Mouse (Mus musculus): ENCODE data around the gene Tdp1. TPM values are rescaled to one million over a fixed set of nuclear protein-coding genes. Genes with fewer than 3 reads are reported as not detected.

The Tdp1 gene
- polyA plus RNA-seq, 1 experiment from 2014 or later: 49.0 TPM

- WGBS: 85% methylated on average over 1 of the region's 1 CpGs
- H3K9ac ChIP-seq: no peak overlapping the region
- no peaks in the 10 kb centered on the region for H3K4me1 ChIP-seq (replicated peaks; ENCODE audit: control insufficient read depth, insufficient read depth, low read length)
- no peak overlapping the region for H3K4me3 ChIP-seq (replicated peaks; ENCODE audit: low read length)
- DNase-seq (ENCODE audit: low spot score) (no peak), ATAC-seq (ENCODE audit: low FRiP score) (no peak)
- no peaks in the 10 kb centered on the region for H3K36me3 ChIP-seq (replicated peaks; ENCODE audit: control insufficient read depth, insufficient read depth)
- H3K9me3 ChIP-seq (ENCODE audit: control insufficient read depth, low read length): no peaks in the 10 kb centered on the region
- H3K27ac ChIP-seq: no peak overlapping the region
- H3K27me3 ChIP-seq (ENCODE audit: control insufficient read depth, insufficient read depth, low read length): peaks cover 11% of the 10 kb centered on the region
- no peak overlapping the region for H3K4me2 ChIP-seq (replicated peaks)
Measured at GRCm38 (mm10) chr12:99973659-99974058, 89.3 kb downstream of the Tdp1 start.

DNA sequence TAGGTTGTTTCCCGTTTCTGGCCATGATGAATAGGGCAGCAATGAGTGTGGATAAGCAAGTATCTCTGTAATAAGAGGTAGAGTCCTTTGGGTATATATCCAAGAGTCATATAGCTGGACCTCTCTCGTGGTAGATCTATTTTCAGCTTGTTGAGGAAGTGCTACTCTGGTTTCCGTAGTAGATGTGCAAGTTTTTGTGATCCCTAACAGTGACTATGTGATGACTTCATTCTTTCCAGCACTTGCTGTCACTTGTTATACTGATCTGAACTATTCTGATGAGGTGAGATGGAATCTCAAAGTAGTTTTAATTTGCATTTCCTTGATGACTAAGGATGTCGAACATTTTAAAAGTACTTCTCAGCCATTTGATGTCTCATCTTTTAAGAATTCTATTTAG lies 95.2 kb downstream of the Tdp1 start:
- H3K27ac ChIP-seq: no peak overlapping the region

GRCm38 (mm10) chr12:99986797-99987196 lies 102.5 kb downstream of the Tdp1 start:
- no peaks in the 10 kb centered on the region for H3K27me3 ChIP-seq (ENCODE audit: control insufficient read depth, insufficient read depth, low read length)
- H3K9ac ChIP-seq: no peak overlapping the region
- H3K4me1 ChIP-seq (replicated peaks; ENCODE audit: control insufficient read depth, insufficient read depth, low read length): no peaks in the 10 kb centered on the region
- ATAC-seq (ENCODE audit: low FRiP score) (no peak), DNase-seq (ENCODE audit: low spot score) (no peak)
- 95% methylated on average over 5 of the region's 5 CpGs for WGBS
- no peak overlapping the region for H3K27ac ChIP-seq
- H3K36me3 ChIP-seq (replicated peaks; ENCODE audit: control insufficient read depth, insufficient read depth): no peaks in the 10 kb centered on the region
- H3K4me3 ChIP-seq (replicated peaks; ENCODE audit: low read length): no peak overlapping the region
- no peaks in the 10 kb centered on the region for H3K9me3 ChIP-seq (ENCODE audit: control insufficient read depth, low read length)
- no peak overlapping the region for H3K4me2 ChIP-seq (replicated peaks)

More for the DNA sequence above, 95.2 kb downstream of the Tdp1 start:
- Histone ChIP-seq H3K4me2 (replicated peaks) (no peak overlapping the region), H3K9ac (no peak overlapping the region), H3K4me1 (replicated peaks; ENCODE audit: control insufficient read depth, insufficient read depth, low read length) (no peaks in the 10 kb centered on the region), H3K27me3 (ENCODE audit: control insufficient read depth, insufficient read depth, low read length) (no peaks in the 10 kb centered on the region), H3K36me3 (replicated peaks; ENCODE audit: control insufficient read depth, insufficient read depth) (no peaks in the 10 kb centered on the region), H3K4me3 (replicated peaks; ENCODE audit: low read length) (no peak overlapping the region), H3K9me3 (ENCODE audit: control insufficient read depth, low read length) (no peaks in the 10 kb centered on the region)
- ATAC-seq (ENCODE audit: low FRiP score): no peak
- no peak for DNase-seq (ENCODE audit: low spot score)
- 90% methylated on average over 4 of the region's 4 CpGs for WGBS

- no peaks in the 10 kb centered on the region for H3K4me1 ChIP-seq (replicated peaks; ENCODE audit: control insufficient read depth, insufficient read depth, low read length)
- H3K4me3 ChIP-seq (replicated peaks; ENCODE audit: low read length): no peak overlapping the region
- ATAC-seq (ENCODE audit: low FRiP score) (no peak), DNase-seq (ENCODE audit: low spot score) (no peak)
- no peak overlapping the region for H3K27ac ChIP-seq
- no peaks in the 10 kb centered on the region for H3K36me3 ChIP-seq (replicated peaks; ENCODE audit: control insufficient read depth, insufficient read depth)
- no peak overlapping the region for H3K4me2 ChIP-seq (replicated peaks)
- no peaks in the 10 kb centered on the region for H3K9me3 ChIP-seq (ENCODE audit: control insufficient read depth, low read length)
- 90% methylated on average over 2 of the region's 2 CpGs for WGBS
- no peak overlapping the region for H3K9ac ChIP-seq
- H3K27me3 ChIP-seq (ENCODE audit: control insufficient read depth, insufficient read depth, low read length): no peaks in the 10 kb centered on the region
Measured at GRCm38 (mm10) chr12:99988144-99988543, 103.8 kb downstream of the Tdp1 start.

GRCm38 (mm10) chr12:99992362-99992862 lies 108.1 kb downstream of the Tdp1 start:
- Histone ChIP-seq H3K4me2 (replicated peaks) (no peak overlapping the region), H3K9ac (no peak overlapping the region), H3K27me3 (ENCODE audit: control insufficient read depth, insufficient read depth, low read length) (no peaks in the 10 kb centered on the region), H3K27ac (no peak overlapping the region), H3K36me3 (replicated peaks; ENCODE audit: control insufficient read depth, insufficient read depth) (no peaks in the 10 kb centered on the region), H3K4me1 (replicated peaks; ENCODE audit: control insufficient read depth, insufficient read depth, low read length) (no peaks in the 10 kb centered on the region), H3K9me3 (ENCODE audit: control insufficient read depth, low read length) (no peaks in the 10 kb centered on the region), H3K4me3 (replicated peaks; ENCODE audit: low read length) (no peak overlapping the region)
- ATAC-seq (ENCODE audit: low FRiP score): no peak
- no peak for DNase-seq (ENCODE audit: low spot score)
- WGBS: 92% methylated on average over 11 of the region's 11 CpGs

GRCm38 (mm10) chr12:99993146-99993890 lies 109.0 kb downstream of the Tdp1 start:
- Histone ChIP-seq H3K9ac (no peak overlapping the region), H3K9me3 (ENCODE audit: control insufficient read depth, low read length) (no peaks in the 10 kb centered on the region), H3K4me3 (replicated peaks; ENCODE audit: low read length) (no peak overlapping the region), H3K27ac (no peak overlapping the region), H3K27me3 (ENCODE audit: control insufficient read depth, insufficient read depth, low read length) (no peaks in the 10 kb centered on the region), H3K4me1 (replicated peaks; ENCODE audit: control insufficient read depth, insufficient read depth, low read length) (no peaks in the 10 kb centered on the region), H3K36me3 (replicated peaks; ENCODE audit: control insufficient read depth, insufficient read depth) (no peaks in the 10 kb centered on the region), H3K4me2 (replicated peaks) (no peak overlapping the region)
- 77% methylated on average over 10 of the region's 10 CpGs for WGBS
- no peak for ATAC-seq (ENCODE audit: low FRiP score)
- no peak for DNase-seq (ENCODE audit: low spot score)

- DNase-seq (ENCODE audit: low spot score) (no peak), ATAC-seq (ENCODE audit: low FRiP score) (no peak)
- H3K9me3 ChIP-seq (ENCODE audit: control insufficient read depth, low read length): no peaks in the 10 kb centered on the region
- H3K4me1 ChIP-seq (replicated peaks; ENCODE audit: control insufficient read depth, insufficient read depth, low read length): no peaks in the 10 kb centered on the region
- H3K9ac ChIP-seq: no peak overlapping the region
- H3K4me3 ChIP-seq (replicated peaks; ENCODE audit: low read length): no peak overlapping the region
- no peaks in the 10 kb centered on the region for H3K27me3 ChIP-seq (ENCODE audit: control insufficient read depth, insufficient read depth, low read length)
- 96% methylated on average over 5 of the region's 5 CpGs for WGBS
- no peak overlapping the region for H3K27ac ChIP-seq
- H3K4me2 ChIP-seq (replicated peaks): no peak overlapping the region
- H3K36me3 ChIP-seq (replicated peaks; ENCODE audit: control insufficient read depth, insufficient read depth): no peaks in the 10 kb centered on the region
Measured at GRCm38 (mm10) chr12:99995951-99996350, 111.6 kb downstream of the Tdp1 start.

- 82% methylated on average over 5 of the region's 5 CpGs for WGBS
- no peaks in the 10 kb centered on the region for H3K4me1 ChIP-seq (replicated peaks; ENCODE audit: control insufficient read depth, insufficient read depth, low read length)
- no peak for ATAC-seq (ENCODE audit: low FRiP score)
- H3K9me3 ChIP-seq (ENCODE audit: control insufficient read depth, low read length): no peaks in the 10 kb centered on the region
- no peak overlapping the region for H3K27ac ChIP-seq
- H3K9ac ChIP-seq: no peak overlapping the region
- no peak overlapping the region for H3K4me2 ChIP-seq (replicated peaks)
- no peak overlapping the region for H3K4me3 ChIP-seq (replicated peaks; ENCODE audit: low read length)
- H3K36me3 ChIP-seq (replicated peaks; ENCODE audit: control insufficient read depth, insufficient read depth): no peaks in the 10 kb centered on the region
- no peak for DNase-seq (ENCODE audit: low spot score)
- no peaks in the 10 kb centered on the region for H3K27me3 ChIP-seq (ENCODE audit: control insufficient read depth, insufficient read depth, low read length)
Measured at GRCm38 (mm10) chr12:99999726-100000125, 115.4 kb downstream of the Tdp1 start.

DNA sequence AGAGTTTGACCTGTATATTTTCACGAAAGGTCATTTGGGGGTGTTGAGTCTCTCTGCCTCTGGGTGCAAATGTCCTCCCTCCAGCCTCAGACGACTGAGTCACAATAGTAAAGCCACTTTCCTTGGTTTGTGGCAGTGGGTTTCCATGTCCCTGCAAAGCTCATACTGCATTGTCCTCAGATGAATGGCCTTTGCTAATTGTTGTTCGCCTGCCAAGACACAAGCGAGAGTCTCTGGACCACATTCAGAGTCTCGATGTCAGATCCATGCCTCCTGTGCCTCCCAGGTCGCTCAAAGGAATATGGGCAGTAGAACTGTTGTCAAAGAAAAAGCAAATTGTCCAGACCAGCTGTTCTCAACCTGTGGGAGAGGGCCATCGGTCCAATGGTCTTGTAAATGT lies 116.1 kb downstream of the Tdp1 start:
- H3K36me3 ChIP-seq (replicated peaks; ENCODE audit: control insufficient read depth, insufficient read depth): no peaks in the 10 kb centered on the region
- no peak overlapping the region for H3K9ac ChIP-seq
- H3K4me3 ChIP-seq (replicated peaks; ENCODE audit: low read length): no peak overlapping the region
- ATAC-seq (ENCODE audit: low FRiP score) (no peak), DNase-seq (ENCODE audit: low spot score) (no peak)
- H3K27me3 ChIP-seq (ENCODE audit: control insufficient read depth, insufficient read depth, low read length): no peaks in the 10 kb centered on the region
- H3K4me2 ChIP-seq (replicated peaks): no peak overlapping the region
- H3K4me1 ChIP-seq (replicated peaks; ENCODE audit: control insufficient read depth, insufficient read depth, low read length): no peaks in the 10 kb centered on the region
- 70% methylated on average over 7 of the region's 7 CpGs for WGBS
- no peak overlapping the region for H3K27ac ChIP-seq
- H3K9me3 ChIP-seq (ENCODE audit: control insufficient read depth, low read length): no peaks in the 10 kb centered on the region

All from hindbrain, embryonic 14.5 days (tissue).